Mouse (Mus musculus) frontal cortex, postnatal 10 days (tissue): ENCODE measurements around the gene Foxp1.

ENCODE experiments used
- DNase-seq, 2 experiments: peaks; one replicate each; pipeline ENCODE4 v3.0.0; 2022; ENCODE audit warnings: low spot score in 2 of 2, mixed read lengths in 1 of 2

Gene Foxp1

GRCm38 (mm10) chr6:99521038-99521640, 1.4 kb downstream of the Foxp1 start:
- DNase-seq = peak; percentile 47 to 53

DNA sequence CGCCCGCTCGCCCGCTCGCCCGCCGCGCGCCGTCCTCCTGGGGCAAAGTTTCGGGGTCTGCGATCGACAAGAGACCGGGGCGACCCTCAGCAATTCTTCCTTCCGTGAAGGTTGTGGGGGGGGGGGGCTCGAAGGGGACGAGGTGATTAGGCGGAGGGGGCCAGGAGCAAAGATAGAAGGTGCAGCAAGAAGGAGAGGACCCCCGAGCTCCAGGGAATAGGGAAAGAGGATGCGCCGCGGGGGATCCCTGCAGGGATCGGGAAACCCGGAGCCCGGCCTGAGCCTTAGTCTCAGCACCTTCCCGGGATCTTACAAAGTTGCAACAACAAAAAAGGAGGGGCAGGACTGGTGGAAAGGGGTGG, 1.9 kb downstream of the Foxp1 start:
- DNase-seq = no peak

- DNase-seq = peak in 1 of 2 experiments; percentile 42
Measured at GRCm38 (mm10) chr6:99519806-99520675, 2.5 kb downstream of the Foxp1 start.

DNA sequence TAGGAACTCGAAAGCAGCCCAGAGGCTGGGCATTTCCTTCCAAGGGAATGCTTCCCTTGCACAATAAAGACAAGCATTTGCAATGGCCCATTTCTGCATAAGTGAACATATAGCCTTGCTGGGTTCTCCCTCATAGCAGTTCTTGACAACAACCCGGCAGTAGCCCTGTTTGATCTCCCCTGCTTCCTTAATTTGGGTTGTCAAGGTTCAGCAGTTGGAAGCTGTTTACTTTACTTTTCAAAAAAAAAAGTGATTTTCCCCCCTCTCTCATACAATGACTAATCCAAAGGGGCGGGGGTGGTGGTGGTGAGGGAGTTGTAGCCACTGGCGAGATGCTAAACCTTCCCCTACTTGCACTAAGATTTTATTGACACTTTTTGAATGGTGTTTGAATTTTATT, 3.5 kb downstream of the Foxp1 start:
- DNase-seq = no peak

- no peak for DNase-seq
Measured at GRCm38 (mm10) chr6:99515667-99516199, 6.8 kb downstream of the Foxp1 start.

- no peak for DNase-seq
Measured at GRCm38 (mm10) chr6:99511862-99512261, 10.7 kb downstream of the Foxp1 start.

DNA sequence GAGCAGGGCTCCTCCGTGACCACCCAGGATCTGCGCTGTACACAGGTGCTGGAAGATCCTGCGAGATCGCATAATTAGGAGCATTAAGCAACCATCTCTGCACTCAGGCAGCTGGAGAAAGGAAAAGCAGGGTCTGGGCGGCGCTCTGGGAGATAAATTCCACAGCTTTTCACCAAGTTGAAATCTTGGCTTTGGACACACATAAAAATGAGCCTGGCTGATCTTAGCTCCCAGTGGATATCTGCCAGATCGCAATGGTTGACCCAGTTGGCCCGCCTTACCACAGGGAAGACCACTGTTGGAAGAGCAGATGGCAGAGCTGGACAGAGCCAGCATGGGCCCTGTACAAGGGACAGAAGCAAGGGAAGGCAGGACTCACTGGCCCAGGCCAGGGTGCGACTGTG, 13.3 kb downstream of the Foxp1 start:
- DNase-seq = no peak

DNA sequence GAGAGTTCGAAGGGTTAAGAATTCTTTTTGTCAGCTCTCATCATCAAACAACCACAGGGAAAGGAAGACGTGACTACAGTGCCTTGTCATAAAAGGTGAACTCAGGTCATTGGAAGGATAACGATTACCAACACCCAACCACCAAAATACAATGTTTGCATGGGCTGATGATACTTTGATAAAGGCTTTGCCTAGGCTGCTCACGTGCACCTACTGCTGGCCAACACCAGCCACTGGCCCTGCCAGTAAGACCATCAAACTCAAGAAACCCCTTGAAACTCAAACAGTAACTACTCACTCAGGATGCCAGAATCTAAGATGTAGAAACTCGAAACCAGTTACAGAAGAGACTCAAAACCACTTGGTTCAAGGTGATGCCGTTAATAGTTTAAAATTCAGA, 15.7 kb downstream of the Foxp1 start:
- DNase-seq = no peak

- no peak for DNase-seq
Measured at GRCm38 (mm10) chr6:99503741-99504140, 18.8 kb downstream of the Foxp1 start.

GRCm38 (mm10) chr6:99502727-99503126, 19.8 kb downstream of the Foxp1 start:
- no peak for DNase-seq

DNA sequence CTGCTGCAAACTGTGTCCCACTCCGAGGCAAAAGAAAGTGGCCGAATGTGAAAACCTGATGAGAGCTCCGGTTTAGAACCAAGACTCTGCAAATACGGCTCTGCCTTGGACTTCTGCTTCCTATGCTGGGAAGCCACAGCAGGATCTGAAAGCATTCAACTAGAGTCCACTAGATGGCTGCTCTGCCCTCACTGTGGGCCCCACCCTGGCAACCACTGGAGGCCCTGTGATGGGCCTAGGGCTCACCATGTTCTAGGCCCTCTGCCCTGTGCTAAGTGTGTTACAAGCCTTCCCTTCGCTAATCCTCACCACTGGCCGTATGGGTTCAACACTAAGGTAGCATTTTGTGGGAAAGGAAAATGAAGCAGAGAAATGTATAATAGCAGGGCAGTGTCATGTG, 20.2 kb downstream of the Foxp1 start:
- no peak for DNase-seq

DNA sequence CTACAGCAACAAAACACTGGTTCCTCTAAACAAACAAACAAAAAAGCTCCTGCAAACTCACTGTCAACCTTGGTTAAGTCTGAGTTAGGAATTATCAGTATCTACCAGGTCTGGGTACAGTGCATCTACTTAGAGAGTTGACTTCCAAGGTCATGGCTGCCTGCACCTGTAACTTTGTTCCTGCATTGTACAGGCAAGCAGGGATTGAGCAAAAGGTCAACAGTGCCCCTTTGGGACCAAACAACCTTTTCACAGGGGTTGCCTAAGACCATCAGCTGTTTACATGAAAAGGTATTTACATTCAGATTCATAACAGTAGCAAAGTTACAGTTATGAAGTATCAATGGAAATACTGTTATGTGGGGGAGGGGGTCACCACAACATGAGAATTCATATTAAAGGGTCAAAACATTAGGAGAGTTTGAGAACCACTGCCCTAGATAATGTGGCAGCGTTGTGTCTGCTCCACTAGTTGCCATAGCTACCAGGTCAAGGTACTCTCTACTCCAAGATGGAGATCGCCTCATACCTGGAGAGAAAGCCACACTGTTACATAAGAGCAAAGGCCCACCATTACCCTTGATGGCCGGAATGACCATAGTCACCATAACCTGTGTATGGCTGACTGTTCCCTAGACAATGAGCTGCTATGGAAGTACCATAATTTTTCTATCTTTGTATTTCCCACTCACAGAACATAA, 21.8 kb downstream of the Foxp1 start:
- DNase-seq = no peak

GRCm38 (mm10) chr6:99498082-99498481, 24.4 kb downstream of the Foxp1 start:
- no peak for DNase-seq

DNA sequence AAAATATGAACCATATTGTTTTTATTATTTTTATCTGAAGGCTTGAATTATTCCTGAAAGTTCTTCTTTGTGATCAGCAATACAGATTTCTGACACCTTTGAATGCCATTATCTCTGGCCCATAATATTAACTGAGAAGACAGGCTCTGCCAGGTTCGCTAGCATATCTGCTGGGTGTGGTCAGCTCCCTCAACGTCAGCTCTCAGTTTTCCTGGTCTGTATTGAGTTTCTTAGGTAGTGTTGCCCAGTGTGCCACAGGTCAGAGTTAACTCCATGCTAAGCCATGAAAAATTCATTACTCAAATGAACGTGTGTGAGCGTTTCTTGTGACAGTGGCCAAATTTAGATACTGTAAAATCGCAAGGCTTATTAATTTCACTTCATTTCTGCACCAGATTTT, 26.4 kb downstream of the Foxp1 start:
- no peak for DNase-seq

DNA sequence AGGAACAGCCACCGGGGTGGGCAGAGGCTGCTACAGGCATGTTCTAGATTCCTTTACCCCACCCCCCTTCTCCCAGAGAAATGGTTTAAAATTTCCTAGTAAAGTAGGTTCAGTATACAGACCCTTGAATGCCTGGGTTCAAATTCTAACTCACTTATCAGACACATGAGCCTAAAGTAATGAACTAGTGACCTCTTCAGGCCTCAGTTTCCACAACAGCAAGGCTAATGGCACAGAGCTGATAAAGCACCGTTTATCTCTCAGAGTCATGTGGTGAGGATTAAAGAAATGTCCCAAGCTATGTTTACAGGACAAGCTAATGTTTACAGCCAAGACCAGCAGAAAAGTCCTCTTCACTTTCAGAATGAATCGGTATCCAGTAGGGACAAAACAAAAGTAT, 29.6 kb downstream of the Foxp1 start:
- DNase-seq = no peak

GRCm38 (mm10) chr6:99491979-99492544, 30.5 kb downstream of the Foxp1 start:
- DNase-seq = no peak

GRCm38 (mm10) chr6:99491146-99491545, 31.4 kb downstream of the Foxp1 start:
- no peak for DNase-seq

DNA sequence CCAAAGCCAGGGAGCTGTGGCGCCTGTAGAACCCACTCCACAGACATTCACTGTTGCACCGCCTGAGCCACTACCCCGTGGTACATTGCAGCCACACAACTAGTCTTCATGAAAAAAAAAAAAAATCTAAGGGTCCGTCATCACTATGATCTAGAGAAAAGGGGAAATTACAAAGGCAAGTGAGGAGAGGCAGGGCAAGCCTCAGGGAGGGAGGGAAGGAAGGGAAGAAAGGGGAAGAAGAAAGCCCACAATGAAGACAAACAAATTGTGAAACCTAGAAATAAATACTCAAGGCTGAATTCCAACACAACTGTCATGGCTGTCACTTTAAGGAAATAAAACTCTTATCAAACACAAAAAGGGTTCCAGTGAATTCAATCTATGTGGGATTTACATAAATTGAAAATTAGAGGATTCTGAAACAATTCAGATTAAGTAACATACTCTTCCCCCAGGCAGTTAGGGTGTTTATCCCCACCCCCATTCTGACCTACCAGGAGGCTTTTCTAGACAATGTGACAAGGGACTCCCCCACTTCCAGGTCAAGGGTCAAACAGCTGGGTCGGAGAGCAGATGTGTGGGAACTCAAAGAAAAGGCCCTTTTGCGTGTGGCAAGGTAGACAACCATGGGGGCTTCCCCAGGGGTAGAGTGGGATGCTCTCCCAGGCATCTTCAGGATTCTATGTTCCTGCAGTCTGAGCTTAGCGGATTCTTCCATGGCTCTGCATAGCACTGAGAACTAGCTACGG, 32.4 kb downstream of the Foxp1 start:
- no peak for DNase-seq

GRCm38 (mm10) chr6:99489423-99489822, 33.1 kb downstream of the Foxp1 start:
- DNase-seq = no peak

DNA sequence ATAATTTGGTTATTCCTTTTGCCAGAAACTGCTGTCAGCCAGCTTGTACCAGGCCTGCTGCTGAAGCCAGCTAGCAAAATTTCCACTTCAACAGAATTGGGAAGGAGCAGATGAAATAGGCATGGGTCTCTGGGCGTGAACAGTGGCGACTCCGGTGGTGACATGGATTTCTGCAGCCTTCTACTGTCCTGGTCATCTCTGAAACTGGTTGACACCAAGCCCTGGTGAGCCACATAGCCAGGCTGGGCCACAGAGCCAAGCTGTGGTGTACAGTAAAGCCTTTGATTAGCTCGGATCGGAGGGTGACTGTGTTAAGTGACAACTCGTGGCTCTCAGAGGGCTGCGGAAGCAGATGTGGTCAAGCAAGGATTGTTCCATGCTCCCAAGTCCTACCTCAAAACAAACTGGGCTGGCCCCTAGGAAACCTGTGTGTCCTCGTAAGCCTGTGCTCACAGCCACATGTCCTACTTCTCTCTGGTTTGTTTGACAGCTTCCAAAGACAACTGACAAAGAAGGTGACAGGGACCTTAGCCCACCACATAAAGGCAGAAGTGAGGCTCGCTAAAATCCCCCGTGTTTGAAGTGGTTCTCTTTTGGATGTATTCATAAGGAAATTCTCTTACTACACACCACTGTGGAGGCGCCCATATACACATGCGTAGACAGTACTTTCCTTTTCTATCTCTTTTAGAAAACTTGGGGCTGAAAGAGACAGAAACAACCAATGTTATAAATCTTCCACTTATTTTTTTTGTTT, 36.5 kb downstream of the Foxp1 start:
- no peak for DNase-seq
